Mouse (Mus musculus) mouse embryonic stem cell (cell line): ENCODE measurements around the gene Zfp426.

Experiments
- in situ Hi-C, 2 experiments: fragments of 300-500 bp; cut with MboI; formaldehyde crosslinking; loops; 1 replicate in 1 of 2; 3 replicates in 1 of 2; pipeline ENCODE4 v1.14.3; 2019 to 2020; ENCODE audit warnings: low sequenced_read_pairs in 2 of 2, low pct_unique_long_range_greater_than_20kb in 1 of 2, mixed read lengths in 1 of 2; ENCODE audit not compliant: unreplicated experiment in 1 of 2

The Zfp426 gene

DNA sequence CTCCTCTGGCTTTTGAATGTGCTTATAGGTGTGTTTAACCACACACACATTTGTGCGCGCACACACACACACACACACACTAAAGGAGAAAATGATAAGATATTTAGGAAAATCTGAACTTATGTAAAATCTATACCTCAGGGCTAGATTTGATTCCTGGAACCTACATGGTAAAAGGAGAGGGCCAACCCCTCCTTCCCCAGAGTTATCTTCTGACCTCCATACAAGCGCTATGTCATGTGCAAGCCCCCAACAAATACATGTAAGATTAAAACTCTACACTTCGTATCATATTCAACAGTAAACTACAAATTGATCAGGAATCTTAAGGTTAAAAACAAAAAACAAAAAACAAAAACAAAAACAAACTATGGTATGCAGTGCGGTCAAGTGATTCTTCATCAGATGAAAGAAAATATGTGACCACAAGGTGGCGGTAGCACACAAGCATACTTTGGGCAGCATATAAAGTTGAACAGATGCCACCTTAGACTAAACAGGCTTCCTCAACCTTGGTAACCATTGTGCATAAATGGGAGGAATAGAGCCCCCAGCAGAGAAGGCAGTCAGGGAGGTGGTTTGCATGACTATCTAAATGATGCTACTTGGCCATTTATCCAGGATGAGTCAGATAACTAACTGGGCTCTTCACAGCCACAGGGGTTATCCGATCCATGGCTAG is 25.6 kb downstream of the Zfp426 start:
- in situ Hi-C loops: loop anchor here in 1 of 2 experiments (10.0 kb wide), 1 partner anchor 148 kb away; no protein-coding TSS in a partner anchor

DNA sequence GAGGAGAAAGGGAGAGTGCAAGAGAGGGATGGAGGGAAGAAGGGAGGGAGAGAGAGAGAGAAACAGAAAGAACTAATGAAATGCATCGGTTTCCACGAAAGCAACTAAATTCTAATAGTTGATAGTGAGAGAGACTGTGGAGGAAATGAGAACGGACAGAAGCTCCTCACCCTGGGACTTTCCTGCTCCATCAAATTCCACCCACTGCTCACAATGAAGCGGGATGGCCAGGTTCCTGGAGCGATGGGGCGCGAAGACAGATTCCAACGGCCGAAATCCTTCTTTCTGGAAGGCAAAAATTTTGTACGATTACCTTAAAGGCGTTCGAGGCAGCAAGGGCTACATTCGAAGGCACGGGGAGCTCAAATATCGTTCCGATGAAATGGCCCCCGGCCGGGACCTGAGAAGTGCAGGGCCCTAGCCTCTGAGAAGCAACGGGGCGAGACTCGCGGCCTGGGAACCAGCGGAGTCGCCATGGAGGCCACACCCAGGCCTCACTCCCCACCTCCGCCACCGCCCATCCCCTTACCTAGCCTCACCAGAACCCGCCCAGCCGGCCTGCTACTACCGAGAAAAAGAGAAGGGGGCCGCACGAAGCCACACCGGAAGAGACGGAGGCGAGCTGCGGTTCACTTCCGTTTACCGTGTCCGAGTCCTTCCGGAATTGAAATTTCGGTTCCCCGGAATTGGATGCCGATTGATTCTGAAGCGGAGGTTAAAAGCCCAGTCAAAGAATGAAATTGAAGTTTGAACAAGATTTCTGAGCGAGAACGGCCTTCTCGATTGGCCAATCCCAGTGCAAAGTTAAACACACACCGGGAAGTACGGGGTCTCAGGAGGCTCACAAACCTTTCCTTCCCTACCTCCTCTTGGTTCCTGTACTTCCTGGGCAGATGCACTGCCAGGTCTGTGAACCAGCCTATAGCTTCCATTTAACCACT is 32.9 kb downstream of the Zfp426 start, which contains the start of gene Zfp26:
Gene Zfp26 (minus strand): TSS at position 786 of the 941 bp plus-strand sequence.
- in situ Hi-C loops: loop anchor here in 1 of 2 experiments (10.0 kb wide), 1 partner anchor 155 kb away; no protein-coding TSS in a partner anchor

DNA sequence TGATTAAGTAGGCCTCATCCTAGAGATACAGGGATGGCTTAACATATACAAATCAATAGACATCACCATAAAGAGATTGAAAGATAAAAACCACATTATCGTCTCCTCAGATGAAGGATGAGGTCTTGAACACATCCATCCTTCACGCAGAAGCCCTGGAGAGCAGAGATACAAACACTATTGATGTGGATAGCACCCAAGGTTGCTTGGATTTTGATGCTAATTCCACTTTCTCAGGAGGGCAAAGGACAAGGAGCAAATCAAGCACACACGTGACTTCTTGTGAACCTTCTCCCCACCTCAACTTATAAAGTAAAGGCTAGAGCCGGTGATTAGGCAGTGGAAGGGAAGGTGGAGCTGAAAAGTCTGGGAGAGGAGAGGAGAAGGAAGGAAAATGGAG is 38.9 kb downstream of the Zfp426 start:
- in situ Hi-C loops: no loop called here

DNA sequence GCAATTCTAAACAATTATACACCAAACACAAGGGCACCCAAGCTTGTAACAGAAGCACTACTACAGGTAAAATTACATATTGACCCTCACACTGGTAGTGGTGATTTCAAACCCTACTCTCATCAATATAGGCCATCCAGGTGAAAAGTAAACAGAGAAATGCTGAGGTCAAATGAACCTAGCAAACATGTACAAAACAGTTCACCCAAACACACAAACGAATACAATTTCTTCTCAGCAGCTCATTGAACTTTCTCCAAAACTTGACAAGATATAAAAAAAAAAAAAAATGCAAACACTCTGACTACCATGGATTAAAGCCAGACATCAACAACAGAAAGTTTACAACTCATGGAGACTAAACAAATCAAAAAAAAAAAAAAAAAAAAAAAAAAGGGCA is 41.1 kb downstream of the Zfp426 start:
- in situ Hi-C loops: no loop called here

DNA sequence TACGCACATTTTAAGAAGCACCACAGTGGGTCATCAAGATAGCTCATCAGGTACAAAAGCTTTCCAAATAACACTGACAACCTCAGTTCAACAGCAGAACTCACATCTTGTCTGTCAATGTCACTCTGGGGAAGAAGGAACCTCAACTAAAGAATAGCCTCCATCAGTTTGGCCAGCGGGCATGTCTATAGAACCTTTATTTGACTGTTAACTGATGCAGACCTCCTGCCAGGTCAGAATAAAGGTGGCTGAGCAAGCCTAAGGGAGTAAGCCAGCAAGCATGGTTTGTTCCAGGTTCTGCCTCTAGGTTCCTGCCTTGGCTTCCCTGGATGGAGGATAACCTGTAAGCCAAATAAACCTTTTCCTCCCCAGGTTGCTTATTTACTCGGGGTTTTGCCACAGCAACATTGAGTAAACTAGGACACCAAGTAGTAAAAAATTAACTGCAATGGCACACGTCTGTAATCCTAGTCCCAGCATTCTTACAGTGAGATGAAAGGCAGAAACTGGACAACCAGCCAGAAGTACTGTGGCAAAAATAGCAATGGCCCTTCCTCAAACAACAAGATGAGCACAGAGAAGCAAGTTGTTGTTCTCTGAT is 49.3 kb downstream of the Zfp426 start:
- in situ Hi-C loops: no loop called here

DNA sequence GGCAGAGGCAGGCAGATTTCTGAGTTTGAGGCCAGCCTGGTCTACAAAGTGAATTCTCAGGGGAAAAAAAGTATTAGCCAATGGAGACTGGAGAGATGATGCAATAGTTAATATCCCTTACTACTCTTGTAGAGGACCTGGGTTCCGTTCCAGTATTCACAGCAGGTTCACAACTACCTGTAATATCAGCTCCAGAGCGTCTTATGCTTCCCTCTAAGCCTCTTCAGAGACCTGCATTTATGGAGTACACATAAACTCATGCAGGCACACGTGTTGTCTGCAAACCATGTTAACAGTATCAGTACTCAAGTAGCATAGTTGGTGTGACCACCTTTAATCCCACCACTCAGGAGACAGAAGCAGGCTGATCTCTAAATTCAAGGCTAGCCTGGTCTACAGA is 62.5 kb downstream of the Zfp426 start:
- in situ Hi-C loops: no loop called here
